18 mouse cellular contexts compared by ENCODE assay signal in genomic region chr10:15297257-15297656, GRCm38 (mm10).
DNase-seq lines count a peak whose midpoint lies in the region; ATAC-seq lines count a peak whose summit lies in the region.
"Had no signal": no experiment of that assay in that cellular context is flagged by ENCODE, and none has a peak within 500 bp of the region (broad histone marks: within the 10 kb centered on the region; RNA-seq: fewer than 3 reads in every experiment).

No protein-coding gene starts in this region.

- DNase-seq in lung, postnatal 36 days = peak; percentile 3
- DNase-seq in lung, postnatal 25 days (ENCODE audit: low spot score) = no peak
- no peak for DNase-seq in cerebellum, adult 8-10 months
- DNase-seq in heart, postnatal 4 days = no peak
- DNase-seq: adrenal gland, postnatal 10 days; adrenal gland, postnatal 36 days; cerebellum, adult 18-20 months; cerebellum, adult 9-11 months; cerebellum, postnatal 25 days; embryo, embryonic 11 days; gastrocnemius, postnatal 10 days; gastrocnemius, postnatal 36 days; heart, adult 11 months had no signal

- ATAC-seq in common myeloid progenitor, adult 5-6 weeks (replicated peaks; ENCODE audit: low read depth, poor library complexity, severe bottlenecking) = 0 out of 2 replicates have a peak, but pooled peaks have one; percentile 38
- ATAC-seq in megakaryocyte progenitor cell, adult 5-6 weeks (replicated peaks; ENCODE audit: poor library complexity) = peak; percentile 56; the same call in 1 of the 2 replicates
- ATAC-seq: forebrain, embryonic 16.5 days; hindbrain, embryonic 16.5 days; Patski had no signal
